Mouse (Mus musculus): ENCODE measurements around the gene Lpar2.

Gene Lpar2

DNA sequence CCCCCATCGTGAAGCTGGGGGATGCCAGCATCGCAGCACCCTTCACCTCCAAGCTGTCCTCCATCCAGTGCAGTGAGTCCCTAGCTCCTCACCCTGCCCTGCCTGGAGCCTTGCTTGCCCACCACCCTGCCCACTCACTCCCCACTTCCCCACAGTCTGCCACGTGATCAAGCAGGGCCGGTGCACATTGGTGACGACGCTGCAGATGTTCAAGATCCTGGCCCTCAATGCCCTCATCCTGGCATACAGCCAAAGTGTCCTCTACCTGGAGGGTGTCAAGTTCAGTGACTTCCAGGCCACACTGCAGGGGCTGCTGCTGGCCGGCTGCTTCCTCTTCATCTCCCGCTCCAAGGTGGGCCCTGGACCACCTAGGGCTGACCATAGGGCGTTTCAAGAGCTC lies 16.7 kb upstream of the Lpar2 start:
- DNase-seq (ENCODE audit: low read depth, low spot score) = no peak

DNA sequence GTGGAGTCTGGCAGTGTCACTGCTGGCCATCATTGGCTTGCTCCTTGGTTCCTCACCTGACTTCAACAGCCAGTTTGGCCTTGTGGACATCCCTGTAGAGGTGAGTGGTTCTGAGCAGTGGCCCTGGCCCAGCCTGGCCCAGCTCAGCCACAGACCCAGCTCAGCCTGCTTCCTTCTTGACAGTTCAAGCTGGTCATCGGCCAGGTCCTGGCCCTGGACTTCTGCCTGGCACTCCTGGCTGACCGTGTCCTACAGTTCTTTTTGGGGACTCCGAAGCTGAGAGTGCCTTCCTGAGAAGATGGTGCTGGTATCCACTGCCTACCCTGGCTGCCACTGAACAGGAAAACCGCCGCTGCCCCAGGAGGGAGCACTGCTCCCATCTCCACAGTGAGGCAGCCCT lies 15.0 kb upstream of the Lpar2 start:
- no peak for DNase-seq (ENCODE audit: low read depth, low spot score)

GRCm38 (mm10) chr8:69808094-69808863 lies 13.9 kb upstream of the Lpar2 start, which contains the start of gene Gmip:
Gene Gmip (plus strand): TSS chr8:69808679.
- peak; percentile 94 for DNase-seq (ENCODE audit: low read depth, low spot score)

- peak; percentile 65 for DNase-seq (ENCODE audit: low read depth, low spot score)
Measured at GRCm38 (mm10) chr8:69808864-69809403, 13.3 kb upstream of the Lpar2 start.

DNA sequence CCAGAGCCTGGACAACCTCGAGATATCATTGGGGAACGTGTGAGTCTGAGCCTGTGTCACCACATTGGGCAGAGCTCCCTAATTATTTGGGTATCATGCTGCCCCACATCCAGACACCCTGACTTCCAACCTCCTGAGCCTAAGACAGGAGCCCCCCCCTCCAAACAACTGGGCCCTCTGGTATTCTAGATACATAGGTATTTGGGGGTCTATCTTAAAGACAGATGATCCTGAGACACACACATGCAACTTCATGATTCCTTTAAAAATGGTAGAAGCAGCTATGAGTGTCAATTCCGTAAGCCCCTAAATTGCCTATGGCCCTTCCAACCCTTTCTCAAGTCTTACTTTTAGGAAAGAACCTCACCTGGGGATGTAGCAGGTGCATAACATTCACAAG lies 12.4 kb upstream of the Lpar2 start:
- no peak for DNase-seq (ENCODE audit: low read depth, low spot score)

DNA sequence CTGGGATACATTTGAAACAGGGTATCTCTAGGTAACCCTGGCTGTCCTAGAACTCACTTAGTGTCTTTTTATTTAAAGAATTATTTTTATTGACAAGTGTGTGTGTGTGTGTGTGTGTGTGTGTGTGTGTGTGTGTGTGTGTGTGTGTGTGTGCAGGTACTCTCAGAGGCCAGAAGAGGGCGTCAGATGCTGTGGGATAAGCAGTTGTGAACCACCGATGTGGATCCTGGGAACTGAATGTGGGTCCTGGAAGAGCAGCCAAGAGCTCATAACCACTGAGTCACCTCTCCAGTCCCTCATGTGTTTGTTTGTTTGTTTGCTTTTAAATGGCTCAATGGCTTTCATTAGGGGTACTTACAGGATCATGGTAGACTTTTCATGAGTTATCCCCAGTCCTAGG lies 7.3 kb upstream of the Lpar2 start:
- no peak for DNase-seq (ENCODE audit: low read depth, low spot score)

DNA sequence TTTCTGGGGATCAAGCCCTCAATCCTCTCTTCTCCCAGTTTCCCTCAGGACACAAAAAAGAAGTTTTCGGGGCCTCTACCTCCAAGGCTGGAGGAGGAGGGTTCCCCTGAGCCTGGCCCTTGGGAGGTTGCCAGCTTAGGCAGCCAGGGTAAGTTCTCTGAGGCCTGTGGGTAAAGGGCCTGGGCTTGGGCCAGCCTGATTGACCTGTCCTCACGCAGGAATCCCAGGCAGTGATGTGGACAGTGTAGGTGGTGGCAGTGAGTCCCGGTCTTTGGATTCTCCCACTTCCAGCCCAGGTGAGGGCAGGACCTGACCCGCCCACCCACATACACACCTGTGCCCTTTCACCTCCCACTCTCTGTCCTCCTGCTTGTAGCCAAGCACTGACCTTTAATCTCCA lies 6.8 kb upstream of the Lpar2 start:
- DNase-seq (ENCODE audit: low read depth, low spot score) = no peak

- DNase-seq (ENCODE audit: low read depth, low spot score) = no peak
Measured at GRCm38 (mm10) chr8:69820466-69820865, 1.8 kb upstream of the Lpar2 start.

- DNase-seq (ENCODE audit: low read depth, low spot score) = no peak
Measured at GRCm38 (mm10) chr8:69821971-69822385, 251 bp upstream of the Lpar2 start.

DNA sequence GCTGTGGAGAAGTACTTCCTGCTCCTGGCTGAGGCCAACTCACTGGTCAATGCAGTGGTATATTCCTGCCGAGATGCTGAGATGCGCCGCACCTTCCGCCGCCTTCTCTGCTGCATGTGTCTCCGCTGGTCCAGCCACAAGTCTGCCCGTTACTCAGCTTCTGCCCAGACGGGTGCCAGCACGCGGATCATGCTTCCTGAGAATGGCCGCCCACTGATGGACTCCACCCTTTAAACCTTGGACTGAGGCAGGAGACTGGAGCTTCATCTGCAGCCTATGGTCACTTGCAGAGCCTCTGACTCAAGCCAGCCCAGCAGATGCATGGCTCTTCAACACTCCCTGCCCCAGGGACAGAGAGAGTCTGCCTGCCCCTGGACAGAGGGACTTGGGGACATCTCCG lies 4.1 kb downstream of the Lpar2 start:
- no peak for DNase-seq (ENCODE audit: low read depth, low spot score)

GRCm38 (mm10) chr8:69832298-69832853 lies 10.1 kb downstream of the Lpar2 start, which contains the start of gene Pbx4:
Gene Pbx4 (plus strand): TSS chr8:69832491.
- DNase-seq (ENCODE audit: low read depth, low spot score) = peak; percentile 98

DNA sequence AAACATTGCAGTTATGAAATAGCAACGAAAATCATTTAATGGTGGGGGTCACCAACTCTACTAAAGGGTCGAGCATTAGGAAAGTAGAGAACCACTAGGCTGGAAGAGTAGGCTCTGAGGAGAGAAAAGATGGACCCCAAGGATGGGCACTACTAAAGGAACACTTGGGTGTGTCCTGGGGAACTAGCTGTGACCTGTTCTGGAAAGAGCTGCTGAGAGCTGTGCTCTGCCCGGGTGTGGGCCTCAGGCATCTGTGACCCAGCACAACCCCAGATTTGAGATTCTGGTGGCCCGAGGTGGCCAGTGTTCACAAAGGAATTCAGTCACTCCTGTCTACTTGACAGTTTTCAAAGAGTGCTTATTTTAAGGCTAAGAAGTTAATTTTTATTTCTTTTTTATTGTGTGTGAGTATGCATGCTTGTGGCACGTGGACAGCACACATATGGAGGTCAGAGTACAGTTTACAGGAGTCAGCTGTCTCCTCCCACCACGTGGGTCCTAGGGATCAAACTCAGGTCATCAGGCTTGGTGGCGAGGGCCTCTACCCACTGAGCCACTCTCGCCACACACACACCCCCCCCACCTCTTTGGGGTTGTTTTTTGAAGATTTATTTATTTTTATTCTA lies 14.9 kb downstream of the Lpar2 start:
- DNase-seq (ENCODE audit: low read depth, low spot score) = no peak

DNA sequence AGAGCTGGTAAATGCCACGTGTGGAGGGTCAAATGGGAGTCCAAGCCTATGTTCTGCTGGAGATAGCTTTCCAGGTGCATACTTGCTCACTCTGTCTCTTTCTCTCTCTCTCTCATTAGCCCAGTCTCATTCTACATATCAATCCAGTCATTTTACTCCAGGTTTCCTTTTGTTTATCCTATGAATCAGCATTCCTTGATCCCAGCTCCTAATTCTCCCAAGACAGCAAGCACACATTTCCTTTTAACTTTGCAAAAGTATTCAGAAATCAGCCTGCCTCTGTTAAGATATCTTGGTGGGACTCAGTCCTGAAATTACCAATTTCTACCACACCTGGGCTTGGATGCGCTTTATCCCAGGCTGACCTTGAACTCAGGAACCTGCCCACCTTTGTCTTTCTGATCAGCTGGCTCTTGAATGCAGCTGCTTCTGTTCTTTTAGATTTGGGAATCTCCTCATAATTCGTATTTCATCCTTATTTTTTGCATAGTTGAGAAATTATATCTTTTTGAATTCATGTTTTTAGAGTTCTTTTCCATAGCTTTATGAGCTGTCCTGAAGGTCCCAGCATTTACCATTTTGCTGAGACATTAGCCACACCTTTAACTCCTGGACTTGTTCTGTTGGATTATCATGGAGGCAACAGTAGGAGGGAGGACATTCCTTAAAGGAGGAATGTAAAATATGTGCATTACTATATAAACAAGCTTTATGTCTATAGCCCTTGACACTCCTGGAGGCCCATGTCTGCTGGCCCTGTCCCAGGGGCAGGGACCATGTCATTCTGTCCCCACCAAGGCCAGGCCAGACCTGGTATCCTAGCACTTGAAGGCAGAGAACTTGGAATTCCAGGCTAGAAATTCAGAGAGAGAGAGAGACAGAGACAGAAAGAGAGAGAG lies 25.2 kb downstream of the Lpar2 start:
- no peak for DNase-seq (ENCODE audit: low read depth, low spot score)

GRCm38 (mm10) chr8:69848951-69849350 lies 26.7 kb downstream of the Lpar2 start:
- no peak for DNase-seq (ENCODE audit: low read depth, low spot score)

GRCm38 (mm10) chr8:69849899-69850298 lies 27.7 kb downstream of the Lpar2 start:
- peak; percentile 50 for DNase-seq (ENCODE audit: low read depth, low spot score)

GRCm38 (mm10) chr8:69850926-69851506 lies 28.8 kb downstream of the Lpar2 start:
- DNase-seq (ENCODE audit: low read depth, low spot score) = no peak

DNA sequence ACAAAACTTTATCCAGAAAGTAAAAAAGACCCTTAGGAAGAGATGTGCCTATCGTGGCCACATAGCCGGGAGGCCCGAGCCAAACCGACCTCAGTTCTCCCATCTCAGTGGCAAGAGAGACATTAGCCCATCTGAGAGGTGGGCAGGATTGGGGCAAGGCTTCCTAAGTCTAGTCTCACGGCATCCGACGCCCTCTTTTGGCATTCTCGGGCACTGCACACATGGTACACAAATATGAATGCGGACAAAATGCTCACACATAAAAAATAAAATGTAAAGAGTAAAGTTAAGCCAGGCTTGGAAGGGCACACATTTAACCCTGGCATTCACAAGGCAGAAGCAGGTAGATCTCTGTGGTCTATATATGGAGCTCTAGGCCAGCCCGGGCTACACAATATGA lies 31.6 kb downstream of the Lpar2 start:
- DNase-seq (ENCODE audit: low read depth, low spot score) = no peak

DNA sequence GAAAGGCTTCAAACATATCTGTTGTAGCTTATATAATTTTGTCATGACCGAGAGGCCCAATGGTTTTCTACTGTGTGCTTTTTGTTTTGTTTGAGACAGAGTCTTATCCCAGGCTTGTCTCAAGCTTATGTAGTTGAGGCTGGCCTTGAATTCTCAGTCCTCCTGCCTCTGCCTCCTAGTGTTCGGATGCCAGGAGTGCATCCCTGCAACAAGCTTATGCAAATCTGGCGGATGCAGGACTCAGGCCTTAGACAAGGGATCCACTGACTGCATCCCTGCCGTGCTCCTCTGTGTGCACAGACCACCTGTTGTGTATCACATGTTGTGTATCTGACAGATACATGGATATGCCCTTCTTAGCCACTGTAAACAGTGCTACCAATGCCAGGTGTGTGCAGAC lies 38.6 kb downstream of the Lpar2 start:
- DNase-seq (ENCODE audit: low read depth, low spot score) = peak; percentile 28

DNA sequence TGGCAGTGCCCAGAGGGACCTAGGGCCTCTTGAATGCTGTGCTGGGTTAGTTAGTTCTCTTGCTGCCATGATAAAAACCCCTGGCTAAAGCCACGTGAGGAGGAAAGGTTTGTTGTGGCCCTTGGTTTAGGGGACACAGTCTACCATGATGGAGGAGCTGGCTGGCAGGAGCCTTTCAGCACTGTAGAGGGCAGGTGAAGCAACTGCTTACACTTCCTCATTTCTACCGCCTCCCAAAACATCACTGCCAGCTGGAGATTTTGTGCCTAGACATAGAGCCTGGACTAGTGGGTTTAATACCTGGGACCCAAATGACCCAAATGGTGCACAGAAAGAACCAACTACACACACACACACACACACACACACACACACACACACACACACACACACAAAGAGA lies 39.0 kb downstream of the Lpar2 start:
- no peak for DNase-seq (ENCODE audit: low read depth, low spot score)

DNA sequence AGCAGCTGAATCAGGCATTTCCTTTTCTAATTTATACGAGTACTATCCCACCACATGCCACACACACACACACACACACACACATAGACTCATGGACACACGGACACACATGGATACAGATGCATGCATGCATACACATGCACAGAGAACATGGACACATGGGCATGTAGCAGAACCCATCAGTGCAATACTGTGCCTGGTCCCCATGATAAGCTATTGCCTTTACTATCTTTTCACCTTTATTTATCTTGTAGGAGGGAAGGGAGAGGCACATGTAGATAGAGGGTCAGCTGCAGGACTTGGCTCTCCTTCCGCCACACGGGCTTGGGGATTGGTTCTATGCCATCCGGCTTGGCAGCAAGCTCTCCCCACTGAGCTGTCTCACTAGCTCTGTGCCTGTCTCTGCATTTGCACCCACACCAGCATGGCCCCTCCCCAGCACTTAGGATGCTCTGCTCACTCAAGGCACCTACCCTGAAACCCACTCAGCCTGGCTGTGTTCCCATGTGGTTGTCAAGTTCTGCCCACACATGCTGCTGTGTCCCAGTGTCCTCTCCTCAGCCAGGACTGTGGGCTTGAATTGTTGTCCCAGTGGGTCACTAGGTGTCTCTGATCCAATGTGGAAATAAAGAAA lies 41.3 kb downstream of the Lpar2 start:
- no peak for DNase-seq (ENCODE audit: low read depth, low spot score)

- DNase-seq (ENCODE audit: low read depth, low spot score) = no peak
Measured at GRCm38 (mm10) chr8:69864180-69864579, 42.0 kb downstream of the Lpar2 start.
